Mouse (Mus musculus): Measurements from ENCODE around the gene Scamp3. TPM values are rescaled to one million over a fixed set of nuclear protein-coding genes. Genes with fewer than 3 reads are reported as not detected.

Scamp3 gene
- polyA plus RNA-seq, 1 experiment from 2014 or later: 109 TPM

GRCm38 (mm10) chr3:89227307-89228179 lies 50.3 kb downstream of the Scamp3 start:
- H3K4me1 ChIP-seq: peaks cover 37% of the 10 kb centered on the region
- H3K9me3 ChIP-seq (replicated peaks): no peaks in the 10 kb centered on the region
- H3K27me3 ChIP-seq: no peaks in the 10 kb centered on the region; the same call in 1 of the 2 replicates
- peak overlapping the region; percentile 7; the same call in 1 of the 2 replicates for H3K9ac ChIP-seq
- 2% methylated on average over 41 of the region's 41 CpGs for WGBS
- H3K27ac ChIP-seq (replicated peaks): peak overlapping the region; percentile 89
- peak overlapping the region; percentile 46 for H3K4me3 ChIP-seq (replicated peaks)
- peak; percentile 88 for ATAC-seq (ENCODE audit: insufficient number of reproducible peaks, low FRiP score, low TSS enrichment, low read depth)
- H3K36me3 ChIP-seq: peaks cover 9% of the 10 kb centered on the region; the same call in 1 of the 2 replicates
- H3K4me2 ChIP-seq (replicated peaks): peak overlapping the region; percentile 82

- Histone ChIP-seq H3K4me3 (replicated peaks) (peak overlapping the region; percentile 46), H3K27me3 (no peaks in the 10 kb centered on the region; the same call in 1 of the 2 replicates), H3K4me2 (replicated peaks) (peak overlapping the region; percentile 82), H3K4me1 (peaks cover 37% of the 10 kb centered on the region), H3K9me3 (replicated peaks) (no peaks in the 10 kb centered on the region), H3K27ac (replicated peaks) (peak overlapping the region; percentile 89), H3K9ac (peak overlapping the region; percentile 7; the same call in 1 of the 2 replicates), H3K36me3 (peaks cover 9% of the 10 kb centered on the region; the same call in 1 of the 2 replicates)
- 0% methylated on average over 20 of the region's 20 CpGs for WGBS
- ATAC-seq (ENCODE audit: insufficient number of reproducible peaks, low FRiP score, low TSS enrichment, low read depth): peak; percentile 56; the same call in 1 of the 2 replicates
Observed at GRCm38 (mm10) chr3:89228180-89228549, 50.9 kb downstream of the Scamp3 start.

DNA sequence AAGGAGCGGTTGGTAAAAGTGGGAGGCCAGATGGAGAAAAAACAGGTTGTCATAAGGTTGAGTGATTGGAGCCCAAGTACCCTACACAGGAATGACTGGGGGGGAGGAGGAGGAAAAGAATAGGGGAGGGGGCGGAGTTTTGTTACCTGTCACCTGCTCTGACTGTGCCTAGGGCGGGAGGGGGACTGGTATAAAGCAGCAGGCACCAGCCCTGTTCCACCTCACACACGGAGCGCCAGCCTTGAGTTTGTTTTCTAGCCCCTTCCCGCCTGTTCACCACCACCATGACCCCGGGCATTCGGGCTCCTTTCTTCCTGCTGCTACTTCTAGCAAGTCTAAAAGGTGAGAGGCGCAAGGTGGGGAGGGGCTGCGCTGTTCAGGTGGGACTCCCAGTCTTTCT lies 51.6 kb downstream of the Scamp3 start, which contains the start of gene Muc1:
Gene Muc1, plus strand, starts transcription at position 222 of the 400 bp plus-strand sequence.
- WGBS: 30% methylated on average over 10 of the region's 10 CpGs
- H3K4me1 ChIP-seq: peaks cover 43% of the 10 kb centered on the region
- peak within 1 kb of the TSS; percentile 89 for H3K27ac ChIP-seq (replicated peaks)
- no peaks in the 10 kb centered on the region for H3K9me3 ChIP-seq (replicated peaks)
- no peaks in the 10 kb centered on the region; the same call in 1 of the 2 replicates for H3K27me3 ChIP-seq
- peak within 1 kb of the TSS; percentile 82 for H3K4me2 ChIP-seq (replicated peaks)
- peak within 1 kb of the TSS; percentile 46 for H3K4me3 ChIP-seq (replicated peaks)
- ATAC-seq (ENCODE audit: insufficient number of reproducible peaks, low FRiP score, low TSS enrichment, low read depth): no peak
- 0 out of 2 replicates have a peak, but pooled peaks cover 4% of the 10 kb centered on the region for H3K36me3 ChIP-seq
- peak within 1 kb of the TSS; percentile 7; the same call in 1 of the 2 replicates for H3K9ac ChIP-seq

DNA sequence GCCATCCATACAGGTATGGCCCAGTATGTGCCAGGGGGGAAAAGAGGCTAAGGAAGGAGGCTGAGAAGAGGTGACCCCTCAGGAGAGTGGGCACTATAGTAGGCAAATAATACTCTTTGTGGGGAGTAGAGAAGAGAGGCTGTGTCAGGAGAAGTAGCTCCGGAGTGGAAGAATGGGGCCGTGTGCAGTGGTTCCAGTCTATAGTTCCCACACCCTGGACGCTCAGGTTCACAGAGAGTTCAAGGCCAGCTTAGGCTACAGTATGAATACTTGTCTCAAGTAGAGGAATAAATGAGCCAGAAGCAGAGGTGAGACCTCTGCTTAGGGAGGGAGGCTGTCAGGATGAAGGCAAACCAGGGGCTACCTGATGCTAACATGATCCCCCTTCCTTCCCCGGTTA lies 52.0 kb downstream of the Scamp3 start:
- 55% methylated on average over 4 of the region's 4 CpGs for whole genome bisulfite sequencing
- Histone ChIP-seq H3K9me3 (replicated peaks) (no peaks in the 10 kb centered on the region), H3K9ac (no peak overlapping the region), H3K36me3 (0 out of 2 replicates have a peak, but pooled peaks cover 4% of the 10 kb centered on the region), H3K27me3 (no peaks in the 10 kb centered on the region; the same call in 1 of the 2 replicates), H3K4me1 (peaks cover 43% of the 10 kb centered on the region), H3K27ac (replicated peaks) (0 out of 2 replicates have a peak overlapping the region, but pooled peaks have one; percentile 4), H3K4me2 (replicated peaks) (0 out of 2 replicates have a peak overlapping the region, but pooled peaks have one; percentile 82), H3K4me3 (replicated peaks) (no peak overlapping the region)
- no peak for ATAC-seq (ENCODE audit: insufficient number of reproducible peaks, low FRiP score, low TSS enrichment, low read depth)

GRCm38 (mm10) chr3:89230561-89230960 lies 53.3 kb downstream of the Scamp3 start:
- no peak for ATAC-seq (ENCODE audit: insufficient number of reproducible peaks, low FRiP score, low TSS enrichment, low read depth)
- H3K4me3 ChIP-seq (replicated peaks): no peak overlapping the region
- peaks cover 43% of the 10 kb centered on the region for H3K4me1 ChIP-seq
- no peak overlapping the region for H3K4me2 ChIP-seq (replicated peaks)
- H3K9ac ChIP-seq: no peak overlapping the region
- peaks cover 7% of the 10 kb centered on the region; the same call in 1 of the 2 replicates for H3K36me3 ChIP-seq
- no peaks in the 10 kb centered on the region for H3K9me3 ChIP-seq (replicated peaks)
- H3K27me3 ChIP-seq: no peaks in the 10 kb centered on the region; the same call in 1 of the 2 replicates
- 82% methylated on average over 2 of the region's 2 CpGs for WGBS
- H3K27ac ChIP-seq (replicated peaks): no peak overlapping the region

DNA sequence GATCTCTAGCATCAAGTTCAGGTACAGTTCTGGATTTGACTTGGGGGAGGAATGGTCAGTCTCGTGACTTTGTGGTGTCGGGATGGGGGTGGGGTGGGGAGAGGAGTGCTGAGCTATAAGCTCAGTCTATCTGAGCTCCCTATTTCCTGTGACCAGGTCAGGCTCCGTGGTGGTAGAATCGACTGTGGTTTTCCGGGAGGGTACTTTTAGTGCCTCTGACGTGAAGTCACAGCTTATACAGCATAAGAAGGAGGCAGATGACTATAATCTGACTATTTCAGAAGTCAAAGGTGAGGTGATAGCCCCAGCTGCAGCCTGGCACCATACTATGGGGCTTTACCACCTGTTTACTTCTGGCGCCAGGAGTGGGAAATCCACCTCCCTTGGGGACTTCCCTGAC lies 54.1 kb downstream of the Scamp3 start:
- 61% methylated on average over 7 of the region's 7 CpGs for WGBS
- no peak overlapping the region for H3K27ac ChIP-seq (replicated peaks)

DNA sequence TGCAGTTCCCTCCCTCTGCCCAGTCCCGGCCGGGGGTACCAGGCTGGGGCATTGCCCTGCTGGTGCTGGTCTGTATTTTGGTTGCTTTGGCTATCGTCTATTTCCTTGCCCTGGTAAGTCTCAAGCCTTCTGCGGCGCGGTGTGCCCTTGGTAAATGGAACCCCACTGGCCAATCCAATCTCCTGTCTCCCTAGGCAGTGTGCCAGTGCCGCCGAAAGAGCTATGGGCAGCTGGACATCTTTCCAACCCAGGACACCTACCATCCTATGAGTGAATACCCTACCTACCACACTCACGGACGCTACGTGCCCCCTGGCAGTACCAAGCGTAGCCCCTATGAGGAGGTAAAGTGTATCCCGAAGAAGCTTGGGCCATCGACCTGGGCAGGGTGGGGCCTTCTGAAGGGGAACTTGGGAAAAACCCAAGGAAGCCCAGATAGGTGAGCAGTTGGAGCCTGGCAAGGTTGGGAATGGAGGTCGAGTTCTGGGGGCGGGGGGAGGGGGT lies 54.6 kb downstream of the Scamp3 start:
- H3K4me2 ChIP-seq (replicated peaks): no peak overlapping the region
- H3K9ac ChIP-seq: no peak overlapping the region
- peaks cover 13% of the 10 kb centered on the region; the same call in 1 of the 2 replicates for H3K36me3 ChIP-seq
- no peak overlapping the region for H3K4me3 ChIP-seq (replicated peaks)
- H3K27me3 ChIP-seq: no peaks in the 10 kb centered on the region; the same call in 1 of the 2 replicates
- 69% methylated on average over 16 of the region's 16 CpGs for WGBS
- peaks cover 31% of the 10 kb centered on the region for H3K4me1 ChIP-seq
- no peak overlapping the region for H3K27ac ChIP-seq (replicated peaks)
- no peaks in the 10 kb centered on the region for H3K9me3 ChIP-seq (replicated peaks)
- no peak for ATAC-seq (ENCODE audit: insufficient number of reproducible peaks, low FRiP score, low TSS enrichment, low read depth)

More for the DNA sequence above, 54.1 kb downstream of the Scamp3 start:
- H3K9ac ChIP-seq: no peak overlapping the region
- H3K4me1 ChIP-seq: peaks cover 36% of the 10 kb centered on the region
- H3K36me3 ChIP-seq: peaks cover 10% of the 10 kb centered on the region; the same call in 1 of the 2 replicates
- no peak for ATAC-seq (ENCODE audit: insufficient number of reproducible peaks, low FRiP score, low TSS enrichment, low read depth)
- H3K4me2 ChIP-seq (replicated peaks): no peak overlapping the region
- H3K27me3 ChIP-seq: no peaks in the 10 kb centered on the region; the same call in 1 of the 2 replicates
- H3K4me3 ChIP-seq (replicated peaks): no peak overlapping the region
- no peaks in the 10 kb centered on the region for H3K9me3 ChIP-seq (replicated peaks)

MicroRNA genes within 50 kb of the gene (microRNA counts, 519-probe panel; counts per million panel counts)
- microRNA mmu-miR-92b: 1,657 counts per million, percentile 18 among the panel's probes with 10 or more counts

Small RNAs within 50 kb of the gene (microRNA-seq; reads per million reads assigned to microRNA genes)
- 1,247 reads per million, percentile 78 among the genes with 10 or more reads in this experiment for gene Mir92b (ENCODE audit: borderline number of aligned reads)

Other genes starting within 250 kb of the Scamp3 start
- gene Ash1l, start 226.9 kb upstream of the Scamp3 start, polyA plus RNA-seq (2015; fragmentation: Nextera tagmentation; extraction: Ambion mirVana): 22.0 and 22.6 TPM in 2 replicates
- 145 and 155 TPM in 2 replicates for gene Dap3, start 226.3 kb upstream of the Scamp3 start, polyA plus RNA-seq (2015; fragmentation: Nextera tagmentation; extraction: Ambion mirVana)
- gene Rusc1, start 84.2 kb upstream of the Scamp3 start, polyA plus RNA-seq (2015; fragmentation: Nextera tagmentation; extraction: Ambion mirVana): 25.7 and 28.0 TPM in 2 replicates
- not detected in 2 replicates for gene Gm43738, start 76.4 kb upstream of the Scamp3 start, polyA plus RNA-seq (2015; fragmentation: Nextera tagmentation; extraction: Ambion mirVana)
- 239 and 242 TPM in 2 replicates for gene Fdps, start 75.5 kb upstream of the Scamp3 start, polyA plus RNA-seq (2015; fragmentation: Nextera tagmentation; extraction: Ambion mirVana)
- 0.15 TPM in 1 of 2 replicates, not detected in the other for gene Pklr, start 41.3 kb upstream of the Scamp3 start, polyA plus RNA-seq (2015; fragmentation: Nextera tagmentation; extraction: Ambion mirVana)
- gene Hcn3, start 17.3 kb upstream of the Scamp3 start, polyA plus RNA-seq (2015; fragmentation: Nextera tagmentation; extraction: Ambion mirVana): 3.0 and 3.2 TPM in 2 replicates
- gene Clk2, start 12.7 kb upstream of the Scamp3 start, polyA plus RNA-seq (2015; fragmentation: Nextera tagmentation; extraction: Ambion mirVana): 29.9 and 33.6 TPM in 2 replicates
- 34.9 and 37.0 TPM in 2 replicates for gene Fam189b, start 5.7 kb downstream of the Scamp3 start, polyA plus RNA-seq (2015; fragmentation: Nextera tagmentation; extraction: Ambion mirVana)
- gene Gba, start 25.5 kb downstream of the Scamp3 start, polyA plus RNA-seq (2015; fragmentation: Nextera tagmentation; extraction: Ambion mirVana): 49.0 and 55.6 TPM in 2 replicates
- 47.1 and 59.7 TPM in 2 replicates for gene Thbs3, start 37.7 kb downstream of the Scamp3 start, polyA plus RNA-seq (2015; fragmentation: Nextera tagmentation; extraction: Ambion mirVana)
- 173 and 196 TPM in 2 replicates for gene Mtx1, start 49.6 kb downstream of the Scamp3 start, polyA plus RNA-seq (2015; fragmentation: Nextera tagmentation; extraction: Ambion mirVana)
- 4.0 and 10.2 TPM in 2 replicates for gene Muc1, start 51.6 kb downstream of the Scamp3 start, polyA plus RNA-seq (2015; fragmentation: Nextera tagmentation; extraction: Ambion mirVana)
- 294 and 310 TPM in 2 replicates for gene Krtcap2, start 68.5 kb downstream of the Scamp3 start, polyA plus RNA-seq (2015; fragmentation: Nextera tagmentation; extraction: Ambion mirVana)
- 5.0 and 5.9 TPM in 2 replicates for gene Trim46, start 68.8 kb downstream of the Scamp3 start, polyA plus RNA-seq (2015; fragmentation: Nextera tagmentation; extraction: Ambion mirVana)
- gene Dpm3, start 81.9 kb downstream of the Scamp3 start, polyA plus RNA-seq (2015; fragmentation: Nextera tagmentation; extraction: Ambion mirVana): 150 and 173 TPM in 2 replicates
- 71.8 and 72.2 TPM in 2 replicates for gene Slc50a1, start 93.1 kb downstream of the Scamp3 start, polyA plus RNA-seq (2015; fragmentation: Nextera tagmentation; extraction: Ambion mirVana)
- gene Efna1, start 103.7 kb downstream of the Scamp3 start, polyA plus RNA-seq (2015; fragmentation: Nextera tagmentation; extraction: Ambion mirVana): 55.8 and 57.4 TPM in 2 replicates
- 42.3 and 47.2 TPM in 2 replicates for gene Efna3, start 145.5 kb downstream of the Scamp3 start, polyA plus RNA-seq (2015; fragmentation: Nextera tagmentation; extraction: Ambion mirVana)
- 28.1 and 31.0 TPM in 2 replicates for gene Efna4, start 160.6 kb downstream of the Scamp3 start, polyA plus RNA-seq (2015; fragmentation: Nextera tagmentation; extraction: Ambion mirVana)
- gene Adam15, start 172.5 kb downstream of the Scamp3 start, polyA plus RNA-seq (2015; fragmentation: Nextera tagmentation; extraction: Ambion mirVana): 93.2 and 96.1 TPM in 2 replicates
- gene Dcst2, start 184.5 kb downstream of the Scamp3 start, polyA plus RNA-seq (2015; fragmentation: Nextera tagmentation; extraction: Ambion mirVana): 0.13 and 0.21 TPM in 2 replicates
- 0.46 and 0.64 TPM in 2 replicates for gene Dcst1, start 187.8 kb downstream of the Scamp3 start, polyA plus RNA-seq (2015; fragmentation: Nextera tagmentation; extraction: Ambion mirVana)
- 8.2 and 9.0 TPM in 2 replicates for gene Zbtb7b, start 217.3 kb downstream of the Scamp3 start, polyA plus RNA-seq (2015; fragmentation: Nextera tagmentation; extraction: Ambion mirVana)
- gene Lenep, start 225.3 kb downstream of the Scamp3 start, polyA plus RNA-seq (2015; fragmentation: Nextera tagmentation; extraction: Ambion mirVana): 0.25 and 0.91 TPM in 2 replicates
- gene Flad1, start 234.4 kb downstream of the Scamp3 start, polyA plus RNA-seq (2015; fragmentation: Nextera tagmentation; extraction: Ambion mirVana): 28.5 and 34.6 TPM in 2 replicates
- gene Cks1b, start 240.9 kb downstream of the Scamp3 start, polyA plus RNA-seq (2015; fragmentation: Nextera tagmentation; extraction: Ambion mirVana): 342 and 356 TPM in 2 replicates
- 110 and 113 TPM in 2 replicates for gene Shc1, start 241.0 kb downstream of the Scamp3 start, polyA plus RNA-seq (2015; fragmentation: Nextera tagmentation; extraction: Ambion mirVana)

Data from embryonic facial prominence, embryonic 15.5 days (tissue).